Mouse (Mus musculus) myocyte (in vitro differentiated cells): Measurements from ENCODE around the gene Pacs1.

ENCODE experiments used
- CEBPB ChIP-seq: IDR thresholded peaks from 2 replicates; pipeline ENCODE4 v1.6.1; 2011; ENCODE audit warnings: mild to moderate bottlenecking, moderate library complexity; ENCODE audit not compliant: poor library complexity, insufficient read depth, severe bottlenecking
- E2F4 ChIP-seq: IDR thresholded peaks from one replicate; pipeline ENCODE4 v1.6.1; 2011; ENCODE audit warnings: mild to moderate bottlenecking, control low read depth, moderate library complexity; ENCODE audit not compliant: insufficient read depth
- MAX ChIP-seq: IDR thresholded peaks from one replicate; pipeline ENCODE4 v1.6.1; 2011; ENCODE audit warnings: low read depth, mild to moderate bottlenecking, control low read depth
- MYOD1 ChIP-seq, 3 experiments: IDR thresholded peaks; one replicate each; pipeline ENCODE4 v1.6.1; 2011; ENCODE audit warnings: control low read depth in 2 of 3, low read depth in 2 of 3, mild to moderate bottlenecking in 2 of 3, moderate library complexity in 1 of 3; ENCODE audit not compliant: insufficient read length in 2 of 3, control insufficient read depth in 1 of 3
- MYOG ChIP-seq, 3 experiments: IDR thresholded peaks; one replicate each; pipeline ENCODE4 v1.6.1; 2011; ENCODE audit warnings: control low read depth in 2 of 3, low read depth in 2 of 3, mild to moderate bottlenecking in 2 of 3; ENCODE audit not compliant: insufficient read length in 2 of 3, control insufficient read depth in 1 of 3, insufficient read depth in 1 of 3
- POLR2A ChIP-seq: IDR thresholded peaks from one replicate; pipeline ENCODE4 v1.6.1; 2011; ENCODE audit warnings: low read depth, mild to moderate bottlenecking, control low read depth, moderate library complexity; ENCODE audit not compliant: insufficient read length
- POLR2AphosphoS2 ChIP-seq: IDR thresholded peaks from one replicate; pipeline ENCODE4 v1.6.1; 2011; ENCODE audit warnings: low read depth, control low read depth; ENCODE audit not compliant: insufficient read length
- SRF ChIP-seq: IDR thresholded peaks from one replicate; pipeline ENCODE4 v1.6.1; 2011; ENCODE audit warnings: low read depth; ENCODE audit not compliant: control insufficient read depth, insufficient read length
- TCF12 ChIP-seq: IDR thresholded peaks from one replicate; pipeline ENCODE4 v1.6.1; 2011; ENCODE audit warnings: mild to moderate bottlenecking, control low read depth; ENCODE audit not compliant: poor library complexity, insufficient read depth, severe bottlenecking
- USF1 ChIP-seq: IDR thresholded peaks from one replicate; pipeline ENCODE4 v1.6.1; 2011; ENCODE audit warnings: low read depth, mild to moderate bottlenecking, control low read depth, moderate library complexity

- no peak for TF ChIP-seq USF1
- TF ChIP-seq POLR2AphosphoS2 = peak; percentile 36
- TF ChIP-seq POLR2A = peak; percentile 75
- TF ChIP-seq MAX = no peak
- no peak for TF ChIP-seq E2F4
- TF ChIP-seq TCF12 = no peak
- TF ChIP-seq CEBPB = no peak
- no peak for TF ChIP-seq SRF
- no peak for TF ChIP-seq MYOD1 (IDR thresholded peaks at IDR 0.05; ENCODE audit: control insufficient read depth in 1 of 3, insufficient read length in 2 of 3, low read depth in 2 of 3)
- no peak for TF ChIP-seq MYOG (IDR thresholded peaks at IDR 0.05; ENCODE audit: control insufficient read depth in 1 of 3, insufficient read depth in 1 of 3, insufficient read length in 2 of 3, low read depth in 2 of 3)
Observed at GRCm38 (mm10) chr19:5117494-5118383, 155.2 kb downstream of the Pacs1 start.
